Mouse (Mus musculus) MEL (cell line): ENCODE measurements at regions not wholly inside any gene's neighbourhood (a gene's known extent, or its start where the extent isn't known, plus 50 kb on each side); places are given as distances from the start of the nearest gene placed in this dataset.

Experiments
- DNase-seq: peaks from one replicate; pipeline ENCODE4 v3.0.0; 2011; ENCODE audit warnings: low read depth, low spot score
- H3K27ac ChIP-seq: 2 replicates; pipeline ENCODE4 v1.5.1; 2012; ENCODE audit warnings: low read depth, mild to moderate bottlenecking, control low read depth, low read length, moderate library complexity; ENCODE audit not compliant: control insufficient read depth
- H3K27me3 ChIP-seq, 2 experiments: fragments of 150-350 bp in 1 of 2; sonication (generic) in 1 of 2; 2 replicates each; pipeline ENCODE4 v1.6.1; 2012; ENCODE audit warnings: low read length in 2 of 2, mild to moderate bottlenecking in 2 of 2, improper control_type of control experiment in 1 of 2, moderate library complexity in 1 of 2; ENCODE audit not compliant: insufficient read depth in 2 of 2, control insufficient read depth in 1 of 2
- H3K36me3 ChIP-seq, 2 experiments: 2 replicates each; pipeline ENCODE4 v1.6.1; 2012 to 2014; ENCODE audit warnings: low read length in 2 of 2, improper control_type of control experiment in 1 of 2, inconsistent platforms in 1 of 2, mild to moderate bottlenecking in 1 of 2; ENCODE audit not compliant: insufficient read depth in 2 of 2, control insufficient read depth in 1 of 2
- H3K4me1 ChIP-seq, 2 experiments: fragments of 150-350 bp in 1 of 2; sonication (generic) in 1 of 2; 2 replicates each; pipeline ENCODE4 v1.6.1; 2012; ENCODE audit warnings: low read length in 2 of 2, improper control_type of control experiment in 1 of 2, mild to moderate bottlenecking in 1 of 2; ENCODE audit not compliant: insufficient read depth in 2 of 2, control insufficient read depth in 1 of 2
- H3K4me3 ChIP-seq, 2 experiments: fragments of 150-350 bp in 1 of 2; sonication (generic) in 1 of 2; 2 replicates each; pipeline ENCODE4 v1.5.1; 2012; ENCODE audit warnings: low read depth in 2 of 2, low read length in 2 of 2, mild to moderate bottlenecking in 2 of 2, moderate library complexity in 2 of 2, control low read depth in 1 of 2, improper control_type of control experiment in 1 of 2; ENCODE audit not compliant: control insufficient read depth in 1 of 2, insufficient read depth in 1 of 2
- H3K79me2 ChIP-seq: 2 replicates; pipeline ENCODE4 v1.6.1; 2012; ENCODE audit warnings: mild to moderate bottlenecking, low read length, moderate library complexity; ENCODE audit not compliant: control insufficient read depth, poor library complexity, insufficient read depth
- H3K9ac ChIP-seq: 2 replicates; pipeline ENCODE4 v1.6.1; 2012; ENCODE audit warnings: low read depth, mild to moderate bottlenecking, control low read depth, low read length, moderate library complexity; ENCODE audit not compliant: control insufficient read depth, poor library complexity, severe bottlenecking
- H3K9me3 ChIP-seq: fragments of 150-350 bp; sonication (generic); replicated peaks from 2 replicates; pipeline ENCODE4 v1.6.1; 2012; ENCODE audit warnings: mild to moderate bottlenecking, low read length, improper control_type of control experiment, moderate library complexity; ENCODE audit not compliant: insufficient read depth
- BHLHE40 ChIP-seq: IDR thresholded peaks from 2 replicates; pipeline ENCODE4 v1.6.1; 2012; ENCODE audit warnings: low read depth, mild to moderate bottlenecking, inconsistent platforms, low read length, improper control_type of control experiment, borderline replicate concordance
- CHD1 ChIP-seq: IDR thresholded peaks from 2 replicates; pipeline ENCODE4 v1.6.1; 2012; ENCODE audit warnings: low read depth, mild to moderate bottlenecking, inconsistent platforms, low read length, improper control_type of control experiment
- CHD2 ChIP-seq: IDR thresholded peaks from 2 replicates; pipeline ENCODE4 v1.6.1; 2011; ENCODE audit warnings: low read length, improper control_type of control experiment
- CTCF ChIP-seq, 3 experiments: IDR thresholded peaks in 2 of 3; conservative IDR thresholded peaks in 1 of 3; 2 replicates each; pipeline ENCODE4 v1.5.1; 2011 to 2012; ENCODE audit warnings: low read length in 3 of 3, low read depth in 2 of 3, mild to moderate bottlenecking in 2 of 3, improper control_type of control experiment in 1 of 3, inconsistent platforms in 1 of 3, mixed read lengths in 1 of 3, moderate library complexity in 1 of 3; ENCODE audit not compliant: control insufficient read depth in 1 of 3, insufficient read depth in 1 of 3, poor library complexity in 1 of 3, severe bottlenecking in 1 of 3
- E2F4 ChIP-seq: IDR thresholded peaks from 2 replicates; pipeline ENCODE4 v1.6.1; 2011; ENCODE audit warnings: low read depth, low read length, improper control_type of control experiment, borderline replicate concordance
- ELF1 ChIP-seq: IDR thresholded peaks from 2 replicates; pipeline ENCODE4 v1.6.1; 2014; ENCODE audit warnings: low read depth, mild to moderate bottlenecking, inconsistent platforms, low read length, improper control_type of control experiment, moderate library complexity
- EP300 ChIP-seq, 2 experiments: IDR thresholded peaks; 2 replicates each; pipeline ENCODE4 v1.6.1; 2011; ENCODE audit warnings: improper control_type of control experiment in 2 of 2, low read length in 2 of 2, low read depth in 1 of 2, mild to moderate bottlenecking in 1 of 2
- ETS1 ChIP-seq: IDR thresholded peaks from 2 replicates; pipeline ENCODE4 v1.6.1; 2012; ENCODE audit warnings: low read depth, mild to moderate bottlenecking, inconsistent platforms, low read length, improper control_type of control experiment, moderate library complexity
- GABPA ChIP-seq: IDR thresholded peaks from 2 replicates; pipeline ENCODE4 v1.6.1; 2012; ENCODE audit warnings: low read depth, mild to moderate bottlenecking, inconsistent platforms, low read length, improper control_type of control experiment, moderate library complexity
- GATA1 ChIP-seq: IDR thresholded peaks from 2 replicates; pipeline ENCODE4 v1.6.1; 2011; ENCODE audit warnings: low read depth, low read length, improper control_type of control experiment
- HCFC1 ChIP-seq: IDR thresholded peaks from 2 replicates; pipeline ENCODE4 v1.6.1; 2012; ENCODE audit warnings: low read depth, mild to moderate bottlenecking, inconsistent platforms, low read length, improper control_type of control experiment, moderate library complexity
- MAFK ChIP-seq: IDR thresholded peaks from 2 replicates; pipeline ENCODE4 v1.6.1; 2011; ENCODE audit warnings: low read depth, mild to moderate bottlenecking, low read length, improper control_type of control experiment, borderline replicate concordance
- MAX ChIP-seq: IDR thresholded peaks from 2 replicates; pipeline ENCODE4 v1.6.1; 2011; ENCODE audit warnings: low read length, improper control_type of control experiment
- MXI1 ChIP-seq: IDR thresholded peaks from 2 replicates; pipeline ENCODE4 v1.6.1; 2011; ENCODE audit warnings: mild to moderate bottlenecking, low read depth, low read length, improper control_type of control experiment
- MYC ChIP-seq: IDR thresholded peaks from 2 replicates; pipeline ENCODE4 v1.6.1; 2011; ENCODE audit warnings: low read depth, mild to moderate bottlenecking, low read length, improper control_type of control experiment, moderate library complexity
- NELFE ChIP-seq: IDR thresholded peaks from 2 replicates; pipeline ENCODE4 v1.6.1; 2011; ENCODE audit warnings: low read depth, low read length, improper control_type of control experiment
- POLR2AphosphoS2 ChIP-seq: IDR thresholded peaks from 2 replicates; pipeline ENCODE4 v1.6.1; 2011; ENCODE audit warnings: low read length, improper control_type of control experiment
- RAD21 ChIP-seq: IDR thresholded peaks from 2 replicates; pipeline ENCODE4 v1.6.1; 2011; ENCODE audit warnings: mild to moderate bottlenecking, low read depth, low read length, improper control_type of control experiment
- RCOR1 ChIP-seq: IDR thresholded peaks from 2 replicates; pipeline ENCODE4 v1.6.1; 2012; ENCODE audit warnings: low read depth, mild to moderate bottlenecking, inconsistent platforms, low read length, improper control_type of control experiment
- SIN3A ChIP-seq: IDR thresholded peaks from 2 replicates; pipeline ENCODE4 v1.6.1; 2012; ENCODE audit warnings: low read length, improper control_type of control experiment, inconsistent platforms
- UBTF ChIP-seq: IDR thresholded peaks from 2 replicates; pipeline ENCODE4 v1.6.1; 2012; ENCODE audit warnings: low read depth, mild to moderate bottlenecking, inconsistent platforms, low read length, improper control_type of control experiment, moderate library complexity, borderline replicate concordance; ENCODE audit not compliant: insufficient read depth
- USF1 ChIP-seq: IDR thresholded peaks from 2 replicates; pipeline ENCODE4 v1.6.1; 2014; ENCODE audit warnings: low read depth, mild to moderate bottlenecking, inconsistent platforms, low read length, improper control_type of control experiment, moderate library complexity
- USF2 ChIP-seq, 2 experiments: IDR thresholded peaks; 2 replicates each; pipeline ENCODE4 v1.6.1; 2011 to 2012; ENCODE audit warnings: improper control_type of control experiment in 2 of 2, low read length in 2 of 2, borderline replicate concordance in 1 of 2, inconsistent platforms in 1 of 2, low read depth in 1 of 2, mild to moderate bottlenecking in 1 of 2; ENCODE audit not compliant: insufficient read depth in 1 of 2
- ZC3H11A ChIP-seq: IDR thresholded peaks from 2 replicates; pipeline ENCODE4 v1.6.1; 2012; ENCODE audit warnings: low read depth, mild to moderate bottlenecking, inconsistent platforms, low read length, improper control_type of control experiment
- ZKSCAN1 ChIP-seq: IDR thresholded peaks from 2 replicates; pipeline ENCODE4 v1.6.1; 2012; ENCODE audit warnings: low read depth, mild to moderate bottlenecking, inconsistent platforms, low read length, improper control_type of control experiment, moderate library complexity
- ZNF384 ChIP-seq: IDR thresholded peaks from 2 replicates; pipeline ENCODE4 v1.6.1; 2012; ENCODE audit warnings: low read depth, mild to moderate bottlenecking, inconsistent platforms, low read length, improper control_type of control experiment

- no peak for DNase-seq
- Histone ChIP-seq H3K79me2 (no peaks in the 10 kb centered on the region), H3K27me3 (no peaks in the 10 kb centered on the region), H3K4me3 (no peak overlapping the region), H3K9ac (no peak overlapping the region), H3K9me3 (no peaks in the 10 kb centered on the region), H3K4me1 (no peaks in the 10 kb centered on the region), H3K36me3 (no peaks in the 10 kb centered on the region), H3K27ac (no peak overlapping the region)
- TF ChIP-seq MYC (no peak), USF2 (IDR thresholded peaks at IDR 0.05; ENCODE audit: borderline replicate concordance in 1 of 2, insufficient read depth in 1 of 2, low read depth in 1 of 2, low read length in 2 of 2) (no peak), NELFE (no peak), HCFC1 (no peak), CHD1 (no peak), ZC3H11A (no peak), ZKSCAN1 (no peak), POLR2AphosphoS2 (no peak), GABPA (no peak), ETS1 (no peak), E2F4 (no peak), RAD21 (no peak), CHD2 (no peak), EP300 (IDR thresholded peaks at IDR 0.05; ENCODE audit: low read depth in 1 of 2, low read length in 2 of 2) (no peak), MXI1 (no peak)
These were observed 71.7 kb upstream of the Tcerg1l start for GRCm38 (mm10) chr7:138469211-138469610.

GRCm38 (mm10) chr7:138468436-138468835 lies 70.9 kb upstream of the Tcerg1l start:
- H3K4me1 ChIP-seq, result no peaks in the 10 kb centered on the region
- no peak overlapping the region for H3K4me3 ChIP-seq
- H3K79me2 ChIP-seq, result no peaks in the 10 kb centered on the region
- no peaks in the 10 kb centered on the region for H3K36me3 ChIP-seq
- TF ChIP-seq ZC3H11A (no peak), UBTF (no peak), E2F4 (no peak), ELF1 (no peak), ZNF384 (no peak), CHD1 (no peak), MYC (no peak), ETS1 (no peak), MAX (no peak), BHLHE40 (no peak), RCOR1 (no peak), NELFE (no peak), CTCF (IDR thresholded peaks at IDR 0.05 in 2 of 3, conservative IDR thresholded peaks at IDR 0.05 in 1 of 3; ENCODE audit: control insufficient read depth in 1 of 3, insufficient read depth in 1 of 3, low read depth in 2 of 3, low read length in 3 of 3, poor library complexity in 1 of 3, severe bottlenecking in 1 of 3) (no peak), GATA1 (no peak), RAD21 (no peak), SIN3A (no peak), USF1 (no peak), MAFK (no peak), HCFC1 (no peak)
- H3K27me3 ChIP-seq, result no peaks in the 10 kb centered on the region
- no peak overlapping the region for H3K27ac ChIP-seq
- H3K9me3 ChIP-seq, result no peaks in the 10 kb centered on the region
- H3K9ac ChIP-seq, result no peak overlapping the region
- no peak for DNase-seq
